Mouse (Mus musculus): ENCODE data around the gene Camta1.

Gene Camta1

DNA sequence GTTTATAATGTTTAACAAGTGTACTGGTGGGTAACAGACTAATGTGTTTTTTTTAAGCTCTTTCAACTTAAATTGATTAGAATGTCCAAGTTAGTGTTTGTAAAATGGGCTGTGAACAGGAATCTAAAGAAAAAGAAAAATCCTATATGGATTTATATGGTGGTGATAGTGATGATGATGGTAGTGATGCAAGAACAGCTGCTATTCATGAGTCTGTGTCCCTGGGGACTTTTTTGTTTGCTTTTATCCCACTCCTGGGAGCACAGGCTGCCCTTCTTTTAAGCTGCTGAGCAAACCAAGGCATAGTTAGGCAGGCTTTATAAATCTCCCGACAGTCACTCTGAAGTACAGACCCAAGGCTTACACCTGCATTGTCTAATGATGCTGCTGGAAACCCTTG, 928.2 kb downstream of the Camta1 start:
- DNase-seq (ENCODE audit: low spot score in 2 of 2), result no peak

DNA sequence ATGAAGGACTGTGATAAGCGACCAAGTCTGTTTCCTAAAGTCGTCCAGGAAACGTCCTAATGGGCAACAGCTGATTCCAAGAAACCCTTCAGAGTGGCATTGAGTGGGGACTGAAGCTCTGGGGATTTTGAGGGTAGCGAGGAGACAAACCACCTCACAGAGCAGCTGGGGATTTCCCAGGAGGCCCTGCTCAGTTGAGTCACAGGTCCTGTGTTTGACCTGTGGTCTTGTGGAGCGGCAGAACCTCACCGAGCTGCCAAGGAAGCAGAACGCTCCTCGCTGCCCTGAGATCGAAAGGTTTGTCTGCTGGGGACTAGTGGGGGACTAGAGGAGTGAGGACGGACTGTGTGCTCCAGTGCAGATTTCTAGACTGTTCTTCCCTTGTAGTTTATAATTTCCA, 933.9 kb downstream of the Camta1 start:
- peak; percentile 77 to 86 for DNase-seq (ENCODE audit: low spot score in 2 of 2)

DNA sequence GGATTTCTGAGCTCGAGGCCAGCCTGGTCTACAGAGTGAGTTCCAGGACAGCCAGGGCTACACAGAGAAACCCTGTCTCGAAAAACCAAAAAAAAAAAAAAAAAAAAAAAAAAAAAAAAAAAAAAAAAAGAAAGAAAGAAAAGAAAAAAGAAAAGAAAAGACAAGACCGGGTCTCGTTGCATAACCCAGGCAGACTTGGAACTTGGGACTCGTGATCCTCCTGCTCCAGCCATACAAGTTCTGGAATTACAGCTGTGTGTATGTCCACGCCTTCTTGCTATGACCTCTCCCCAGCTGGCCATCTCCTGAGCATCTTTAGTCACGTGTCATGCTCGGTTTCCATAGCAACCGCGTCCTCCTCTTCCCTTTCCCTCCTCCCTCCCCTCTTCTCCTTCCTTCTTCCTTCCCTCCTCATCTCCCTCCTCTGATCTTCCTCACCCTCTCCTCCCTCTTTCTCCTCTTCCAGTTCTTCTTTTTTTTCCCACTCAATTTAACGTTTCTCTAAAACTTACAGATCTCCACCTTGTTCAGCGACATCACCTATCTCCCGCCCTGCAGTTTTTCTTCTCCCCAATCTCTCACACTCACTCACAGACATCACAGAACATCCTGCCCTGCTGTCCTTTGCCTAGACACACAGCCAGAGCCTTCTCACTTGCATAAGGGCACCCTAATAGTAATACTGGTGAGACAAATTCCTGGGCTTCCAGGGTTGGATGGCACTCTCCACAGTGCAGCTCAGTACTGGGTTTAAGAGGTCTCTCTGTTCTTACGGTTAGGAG, 934.6 kb downstream of the Camta1 start:
- DNase-seq (ENCODE audit: low spot score in 2 of 2), result peak in 1 of 2 experiments; percentile 44

DNA sequence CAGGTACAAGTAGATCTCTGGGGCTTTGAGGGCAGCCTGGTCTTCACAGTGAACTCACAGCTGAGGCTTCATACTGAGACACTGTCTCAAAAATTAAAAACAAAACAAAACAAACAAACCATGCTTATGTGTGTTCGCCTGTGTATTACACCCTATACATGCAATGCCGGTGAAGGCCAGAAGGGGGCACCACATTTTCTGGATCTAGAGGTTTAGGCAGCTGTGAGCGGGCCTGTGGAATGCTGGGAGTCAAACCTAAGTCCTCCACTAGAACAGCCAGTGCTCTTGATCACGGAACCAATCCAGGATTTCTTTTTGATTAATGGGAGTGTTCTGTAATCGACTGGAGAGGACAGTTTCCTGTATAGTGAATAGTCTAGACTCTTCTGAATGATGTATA, 935.8 kb downstream of the Camta1 start:
- DNase-seq (ENCODE audit: low spot score in 2 of 2), result no peak

DNA sequence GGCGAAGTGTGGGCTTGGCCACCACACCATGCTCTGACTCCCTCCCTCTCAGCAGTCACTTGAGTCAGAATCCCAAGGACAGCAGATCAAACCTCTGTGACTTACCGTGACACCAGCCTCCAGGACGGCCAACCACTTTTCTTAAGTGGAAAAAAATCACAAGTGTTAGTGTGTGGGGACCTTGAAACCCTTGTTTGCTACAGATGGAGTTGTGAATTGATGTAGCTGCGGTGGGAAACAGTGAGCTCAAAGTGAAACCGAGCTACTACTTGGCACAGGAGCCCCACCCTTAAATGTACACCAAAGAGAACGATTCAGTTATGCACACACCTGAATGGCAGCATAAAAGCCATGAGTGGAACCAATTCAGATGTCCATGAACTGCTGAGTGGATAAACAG, 936.7 kb downstream of the Camta1 start:
- peak; percentile 39 to 69 for DNase-seq (ENCODE audit: low spot score in 2 of 2)

DNA sequence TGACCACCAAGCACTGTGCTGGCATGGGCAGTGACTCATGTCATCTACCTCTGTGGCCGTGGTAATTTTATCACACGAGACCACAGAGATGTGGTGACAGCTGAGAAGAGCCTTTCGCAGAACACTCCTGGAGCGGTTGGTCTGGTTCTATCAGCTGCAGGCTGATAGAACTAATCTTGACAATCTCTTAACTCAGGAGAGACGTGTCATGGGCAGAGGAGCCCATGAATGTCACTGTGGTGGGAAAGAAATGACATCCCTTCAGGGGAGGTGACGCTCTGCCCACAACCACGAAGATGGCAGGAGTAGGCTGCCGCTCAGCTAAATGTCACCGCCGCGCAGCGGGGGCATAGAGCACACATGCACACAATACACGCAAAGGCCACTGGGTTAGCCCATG, 937.4 kb downstream of the Camta1 start:
- peak; percentile 74 to 90 for DNase-seq (ENCODE audit: low spot score in 2 of 2)

DNA sequence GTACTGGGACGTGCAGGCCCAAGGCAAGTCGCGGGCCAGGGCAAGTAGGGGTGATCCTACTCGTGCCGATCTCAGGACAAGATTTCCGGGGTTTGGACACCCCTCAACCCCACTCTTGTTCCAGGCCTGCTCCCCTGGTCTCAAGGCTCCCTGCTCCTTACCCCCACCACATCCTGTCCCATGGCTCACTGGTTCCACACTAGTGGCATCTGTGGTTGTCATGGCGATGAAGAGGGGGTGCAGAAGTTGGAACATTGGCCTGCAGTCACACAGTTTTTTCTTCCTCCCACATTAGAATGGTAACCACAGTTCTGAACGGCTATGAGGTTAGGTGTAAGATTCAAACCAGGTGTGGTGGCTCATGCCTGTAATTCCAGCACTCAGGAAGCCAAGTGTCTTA, 940.5 kb downstream of the Camta1 start:
- peak in 1 of 2 experiments; percentile 24 for DNase-seq (ENCODE audit: low spot score in 2 of 2)

DNA sequence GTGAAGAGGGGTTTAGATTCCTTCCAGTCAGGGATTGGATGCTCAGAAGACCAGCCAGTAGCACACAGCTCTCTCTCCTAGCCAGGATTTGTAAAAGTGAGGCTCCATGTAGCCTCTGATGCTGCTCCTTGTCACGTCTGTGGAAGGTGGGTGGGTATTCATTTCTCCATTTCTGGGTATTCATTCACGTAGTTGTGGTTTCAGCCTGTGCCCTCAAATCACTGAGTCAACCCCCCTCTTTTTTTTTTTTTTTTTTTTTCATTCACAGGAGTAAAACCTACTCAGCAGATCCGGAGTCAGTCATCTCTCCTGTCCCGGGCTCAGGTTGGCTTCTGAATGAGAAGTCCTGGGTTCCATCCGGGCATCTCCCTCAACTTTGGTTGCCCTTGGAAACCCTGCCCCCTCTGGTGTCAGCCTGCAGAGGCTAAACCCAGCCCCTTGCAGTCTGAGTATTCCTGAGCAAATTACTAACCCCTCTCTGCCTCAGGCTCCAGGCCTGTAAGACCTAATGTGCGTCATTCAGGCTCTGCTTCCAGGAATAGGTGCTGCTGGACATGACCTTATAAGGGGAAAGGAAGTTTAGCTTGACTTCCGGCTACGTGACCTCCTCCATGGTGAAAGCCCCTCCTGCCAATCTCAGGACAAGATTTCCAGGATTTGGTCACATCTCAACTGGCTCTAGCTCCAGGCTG, 944.2 kb downstream of the Camta1 start:
- DNase-seq (ENCODE audit: low spot score in 2 of 2), result no peak

DNA sequence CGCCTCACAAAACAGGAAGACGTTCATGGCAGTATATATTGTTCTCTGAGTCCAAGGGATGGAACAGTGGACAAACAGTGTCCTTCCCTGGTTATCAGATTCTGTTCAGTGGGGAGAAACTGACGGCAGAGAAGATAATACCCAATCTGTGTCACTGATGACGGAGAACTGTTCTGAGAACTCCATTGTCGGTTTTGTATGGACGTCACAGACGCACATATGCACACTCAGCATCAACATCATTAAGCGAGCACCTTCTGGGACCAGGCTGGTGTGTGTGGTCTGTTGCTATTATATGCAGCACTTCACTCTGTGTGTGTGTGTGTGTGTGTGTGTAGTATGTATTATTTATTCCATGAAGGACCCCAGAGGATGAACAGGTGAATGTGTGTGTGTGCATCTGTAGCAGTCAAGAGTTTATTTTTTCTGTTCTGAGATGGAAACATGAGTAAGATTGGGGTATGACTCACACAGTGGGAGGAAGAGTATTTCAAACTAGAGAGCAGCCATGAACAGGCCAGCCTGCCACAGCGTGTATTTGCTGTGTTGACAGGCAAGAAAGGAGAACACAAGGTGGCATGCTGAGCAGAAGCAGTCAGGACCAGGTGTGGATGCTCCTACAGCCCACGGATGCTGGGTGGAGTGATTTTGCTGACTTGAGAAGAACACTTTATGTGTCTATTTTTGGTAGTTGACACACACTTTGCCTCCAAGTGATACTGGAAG, 946.3 kb downstream of the Camta1 start:
- no peak for DNase-seq (ENCODE audit: low spot score in 2 of 2)

DNA sequence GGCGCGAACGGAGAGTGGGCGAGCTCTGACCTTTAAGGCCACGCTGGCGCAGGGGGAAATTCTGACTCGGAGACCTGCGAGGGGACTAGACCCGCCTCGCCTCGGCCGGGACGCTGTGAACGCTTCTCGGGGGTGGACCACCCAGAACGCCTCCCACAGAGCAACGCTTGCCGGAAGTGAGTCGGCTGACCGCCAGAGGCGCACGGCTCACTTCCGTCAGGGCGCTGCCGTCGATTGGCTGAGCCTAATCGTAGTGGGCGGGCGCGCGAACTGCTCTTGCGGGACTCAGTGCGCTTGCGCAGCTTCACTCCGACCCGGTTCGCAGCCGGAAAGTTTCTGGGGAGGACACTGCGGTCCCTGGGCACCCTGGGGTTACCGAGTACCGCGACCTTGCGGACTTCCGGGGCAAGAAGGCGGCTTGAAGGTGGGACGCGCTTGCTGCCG, 947.4 kb downstream of the Camta1 start, which contains the start of the genes Park7 and Tnfrsf9:
TSS of gene Park7 (minus strand) at position 148 of the 444 bp plus-strand sequence.
TSS of gene Tnfrsf9 (plus strand) at position 273 of the 444 bp plus-strand sequence.
- DNase-seq (ENCODE audit: low spot score in 2 of 2), result peak; percentile 96

DNA sequence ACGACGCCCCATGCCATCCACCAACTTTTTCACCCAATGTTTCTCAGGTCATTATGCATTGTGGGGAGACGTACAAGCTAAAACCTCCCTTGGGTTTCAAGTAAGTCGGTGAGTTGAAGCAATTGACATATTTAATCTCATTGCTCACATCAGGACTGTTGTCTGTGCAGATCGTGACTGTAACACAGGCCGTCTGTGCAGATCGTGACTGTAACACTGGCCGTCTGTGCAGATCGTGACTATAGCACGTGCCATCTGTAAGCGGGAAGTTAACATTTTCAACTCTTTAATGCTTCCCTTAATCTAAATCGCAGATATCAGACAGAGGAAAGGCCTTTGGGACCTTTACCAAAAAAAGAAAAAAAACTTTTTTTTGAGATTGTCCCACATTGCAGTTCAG, 947.9 kb downstream of the Camta1 start:
- DNase-seq (ENCODE audit: low spot score in 2 of 2), result no peak

DNA sequence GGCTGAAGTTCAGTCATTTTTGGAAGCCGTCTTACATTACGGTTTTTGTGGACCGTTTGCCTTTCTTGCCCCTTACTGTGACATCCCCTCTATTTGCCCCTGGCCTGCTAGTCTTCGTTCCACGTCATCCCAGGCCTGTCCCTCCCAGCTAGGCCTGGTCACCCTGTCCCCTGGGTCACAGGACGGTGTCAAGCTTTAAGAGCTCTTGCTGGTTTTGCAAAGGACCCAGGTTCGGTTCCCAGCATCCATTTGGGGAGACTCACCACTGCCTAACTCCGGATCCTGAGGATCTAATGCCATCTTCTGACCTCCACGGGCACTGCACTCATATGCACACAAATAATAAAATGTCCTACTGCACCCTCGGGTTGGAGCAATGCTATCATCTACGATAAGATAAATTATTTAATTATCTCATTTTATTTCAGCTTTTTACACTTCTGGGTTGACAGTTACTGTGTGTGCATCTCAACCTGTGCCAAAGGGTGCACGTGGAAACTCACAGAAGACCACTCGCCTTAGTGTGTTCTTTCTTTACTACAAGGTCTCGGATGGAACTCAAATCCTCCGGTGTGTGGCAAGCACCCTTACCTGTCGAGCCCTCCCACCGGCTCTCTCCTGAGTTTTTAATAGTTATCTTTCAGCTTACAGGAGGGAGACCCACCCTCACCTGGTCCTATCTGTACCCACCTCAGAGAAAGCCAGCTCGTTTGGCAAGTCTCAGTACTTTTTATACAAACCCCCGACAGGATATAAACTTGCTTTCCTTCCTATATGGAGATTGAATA, 951.3 kb downstream of the Camta1 start:
- DNase-seq (ENCODE audit: low spot score in 2 of 2), result no peak

DNA sequence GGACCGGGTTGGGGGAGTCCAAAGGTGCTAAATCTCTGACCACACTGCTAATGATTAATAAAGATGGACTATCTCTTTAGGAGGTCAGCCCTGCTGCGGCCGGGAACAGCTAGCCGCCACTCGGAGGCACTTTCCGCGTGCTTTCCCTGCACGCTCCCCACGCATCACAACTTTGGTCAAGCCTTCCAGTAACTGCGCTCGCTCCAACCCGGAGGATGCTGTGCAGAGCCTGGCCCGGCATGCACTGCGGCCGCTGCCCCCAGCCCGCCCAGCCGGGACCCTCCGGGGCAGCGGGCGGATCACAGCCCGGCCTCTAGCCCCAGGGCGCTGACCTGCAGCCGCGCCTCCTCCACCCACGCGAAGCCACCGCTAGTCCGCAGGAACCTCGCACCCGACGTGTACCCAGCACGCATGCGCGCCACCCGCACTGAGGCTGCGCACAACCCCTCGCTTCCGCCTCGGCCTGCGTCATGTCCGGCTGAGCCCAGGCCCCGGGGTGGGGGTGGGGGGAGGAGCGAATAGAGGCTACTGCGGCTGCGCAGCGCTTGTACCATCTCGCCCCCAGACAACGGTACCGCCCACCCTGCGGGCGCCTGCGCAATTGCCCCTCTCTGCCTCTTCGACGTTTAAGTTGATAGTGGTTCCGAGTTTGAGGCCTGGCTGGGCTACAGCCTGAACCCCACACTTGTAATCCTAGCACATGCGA, 952.1 kb downstream of the Camta1 start:
- DNase-seq (ENCODE audit: low spot score in 2 of 2), result peak; percentile 98 to 99

DNA sequence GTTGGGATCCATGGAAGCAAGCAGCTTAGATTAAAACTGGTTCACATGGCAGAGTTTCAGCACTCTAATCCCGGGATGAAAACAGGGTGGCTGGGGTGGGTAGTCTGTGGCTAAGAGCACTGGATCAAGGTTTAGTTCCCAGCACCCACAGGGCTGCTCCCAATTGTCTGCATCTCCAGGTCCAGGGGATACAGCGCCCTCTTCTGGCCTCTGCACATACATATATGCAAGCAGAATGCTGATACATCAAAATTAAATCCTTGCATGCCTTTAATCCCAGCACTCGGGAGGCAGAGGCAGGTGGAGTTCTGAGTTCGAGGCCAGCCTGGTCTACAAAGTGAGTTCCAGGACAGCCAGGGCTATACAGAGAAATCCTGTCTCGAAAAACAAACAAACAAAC, 953.2 kb downstream of the Camta1 start:
- peak in 1 of 2 experiments; percentile 29 for DNase-seq (ENCODE audit: low spot score in 2 of 2)

DNA sequence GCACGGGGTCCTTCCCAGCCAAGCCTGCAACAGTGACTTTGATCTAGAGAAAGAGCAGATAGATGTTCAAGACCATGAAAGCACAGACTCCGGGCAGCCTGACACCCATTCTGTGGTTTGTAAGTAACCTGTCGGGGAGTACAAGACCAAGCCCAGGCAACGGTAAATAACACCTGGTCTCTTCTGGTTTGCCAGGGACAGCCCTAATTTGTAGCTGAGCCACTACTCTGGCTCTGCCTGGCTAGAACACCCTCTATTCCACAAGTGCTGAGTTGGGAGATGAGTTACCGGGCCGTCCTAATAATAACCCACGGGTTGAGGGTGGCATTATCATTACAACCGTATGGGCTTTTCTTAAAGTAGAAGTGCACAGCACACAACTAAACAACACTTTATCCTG, 954.6 kb downstream of the Camta1 start:
- DNase-seq (ENCODE audit: low spot score in 2 of 2), result no peak

DNA sequence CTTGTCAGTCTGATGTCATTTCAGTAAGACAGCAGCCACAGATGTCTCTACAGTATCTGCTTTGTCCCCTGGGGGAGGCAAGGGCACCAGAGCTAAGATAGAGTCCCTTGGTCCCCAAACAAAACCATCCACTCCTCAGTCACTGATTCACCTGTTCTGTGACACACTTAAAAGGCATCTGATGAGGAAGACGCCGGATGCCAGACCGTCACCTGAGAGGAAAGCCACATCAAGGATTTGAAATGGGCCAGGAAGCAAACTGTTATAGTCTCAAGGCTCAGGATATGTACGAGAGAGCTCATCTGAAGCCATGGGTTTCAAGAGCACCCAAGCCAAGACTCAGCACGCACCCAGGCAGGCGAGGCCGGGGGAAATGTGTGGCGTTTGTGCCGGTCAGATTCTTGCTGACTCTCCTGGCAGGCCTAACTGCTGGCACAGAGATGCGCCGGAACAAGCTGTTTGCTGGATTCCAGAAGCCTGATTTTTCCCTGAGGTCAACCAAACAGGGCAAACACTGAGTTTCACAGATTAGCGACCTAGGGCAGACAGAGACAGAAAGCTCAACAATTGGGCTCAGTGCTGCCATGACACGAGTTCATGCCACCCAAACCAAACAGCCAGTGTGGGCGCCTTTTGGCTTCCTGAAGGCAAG, 958.5 kb downstream of the Camta1 start:
- DNase-seq (ENCODE audit: low spot score in 2 of 2), result no peak

DNA sequence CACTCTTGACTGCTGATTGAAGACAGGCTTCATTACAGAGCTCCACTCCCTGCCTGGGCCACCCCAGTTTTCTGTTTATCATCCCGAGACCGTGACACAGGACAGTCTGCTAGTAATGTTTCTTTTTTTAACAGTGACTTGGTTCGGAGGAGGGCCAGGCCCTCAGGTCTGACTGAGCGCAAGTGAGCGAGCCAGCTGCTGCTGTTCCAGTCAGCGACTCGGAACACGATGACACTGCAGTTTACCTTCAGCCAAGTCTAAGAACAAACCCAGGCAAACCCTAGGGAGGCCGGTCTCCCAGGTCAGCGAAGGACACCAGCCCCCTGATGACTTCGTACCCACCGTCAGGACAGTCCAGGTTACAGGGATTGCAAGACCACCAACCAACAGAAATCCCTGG, 959.6 kb downstream of the Camta1 start:
- DNase-seq (ENCODE audit: low spot score in 2 of 2), result no peak

DNA sequence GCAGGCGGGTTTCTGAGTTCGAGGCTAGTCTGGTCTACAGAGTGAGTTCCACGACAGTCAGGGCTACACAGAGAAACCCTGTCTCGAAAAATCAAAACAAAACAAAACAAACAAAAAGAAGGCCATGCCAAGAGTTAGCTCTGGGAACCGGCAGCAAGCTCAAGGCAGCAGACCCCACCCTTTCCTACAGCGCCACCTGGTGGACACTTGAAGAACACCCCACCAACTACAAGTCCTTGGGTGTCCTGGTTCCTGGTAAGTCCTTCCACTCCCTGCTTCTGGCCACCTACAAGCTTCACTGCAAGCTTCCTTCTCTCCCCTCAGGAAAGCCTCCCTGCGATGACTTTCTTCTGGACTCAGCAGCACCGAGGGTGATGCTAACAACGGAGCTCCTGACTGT, 960.0 kb downstream of the Camta1 start:
- peak; percentile 63 to 78 for DNase-seq (ENCODE audit: low spot score in 2 of 2)

DNA sequence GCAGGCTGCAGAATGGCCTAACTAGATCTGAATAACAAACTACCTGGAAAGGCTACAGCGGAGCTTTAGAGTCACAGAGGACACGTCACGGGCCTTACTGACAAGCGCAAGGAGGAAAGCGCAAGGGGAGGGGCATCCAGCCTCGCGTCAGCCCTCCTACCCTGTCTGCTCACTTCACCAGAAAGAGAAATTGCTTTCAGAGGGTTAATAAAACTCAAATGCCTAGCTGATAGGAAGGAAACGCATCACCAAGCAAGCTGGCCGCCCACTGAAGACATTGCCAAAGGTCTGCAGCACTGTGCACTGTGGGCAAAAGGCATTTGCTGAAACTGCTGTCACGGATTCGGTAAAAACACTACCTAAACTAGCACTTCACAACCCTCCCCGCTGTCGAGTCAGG, 961.2 kb downstream of the Camta1 start:
- no peak for DNase-seq (ENCODE audit: low spot score in 2 of 2)

DNA sequence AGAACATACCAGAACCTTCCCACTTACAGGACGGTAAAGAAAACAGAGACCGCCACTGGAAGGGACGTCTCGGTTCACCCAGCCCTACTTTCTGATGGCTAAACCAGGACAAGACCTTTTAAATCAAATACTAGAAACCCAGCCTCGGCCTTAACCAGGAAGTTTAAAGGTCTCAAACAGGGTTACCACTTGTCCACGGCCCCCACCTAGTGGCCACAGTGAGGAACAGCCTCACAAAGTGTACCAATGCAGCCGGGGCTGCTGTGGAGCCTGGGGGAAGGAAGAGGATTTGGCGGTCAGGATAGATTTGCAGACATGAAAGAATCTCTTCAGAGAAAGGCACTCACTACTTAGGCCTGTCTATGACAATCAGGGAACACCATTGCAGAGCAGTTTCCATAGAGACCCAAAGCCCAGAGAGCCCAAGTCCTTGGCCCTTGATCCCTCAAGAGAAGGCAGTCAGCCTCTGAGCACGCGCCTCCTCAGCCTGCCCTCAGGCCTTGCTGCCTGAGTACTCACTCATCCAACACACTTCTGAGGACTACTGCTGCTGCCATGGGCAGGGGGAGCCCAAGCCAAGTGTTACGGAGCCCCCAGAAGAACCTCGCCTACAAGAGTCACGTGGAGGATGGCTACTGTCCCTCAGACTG, 962.8 kb downstream of the Camta1 start:
- DNase-seq (ENCODE audit: low spot score in 2 of 2), result peak; percentile 62 to 73

All from natural killer cell, adult 2 months (primary cell).